Mouse (Mus musculus) kidney, embryonic 15.5 days (tissue): ENCODE results near the gene Sulf2. TPM values are rescaled to one million over a fixed set of nuclear protein-coding genes. Genes with fewer than 3 reads are reported as not detected.

Experiments
- ATAC-seq: fragments of 200-750 bp; cut with Nextera tagmentation; replicated peaks from 2 replicates; pipeline ENCODE4 v1.8.0; 2017; ENCODE audit warnings: moderate TSS enrichment; ENCODE audit not compliant: low FRiP score
- H3K27ac ChIP-seq: fragments of 300-500 bp; sonication (generic); 2 replicates; pipeline ENCODE4 v1.5.1; 2015; ENCODE audit warnings: mild to moderate bottlenecking, inconsistent platforms
- H3K27me3 ChIP-seq: fragments of 300-500 bp; sonication (generic); 2 replicates; pipeline ENCODE4 v1.6.1; 2015; ENCODE audit warnings: inconsistent platforms
- H3K36me3 ChIP-seq: fragments of 300-500 bp; sonication (generic); 2 replicates; pipeline ENCODE4 v1.6.1; 2015; ENCODE audit warnings: inconsistent platforms
- H3K4me1 ChIP-seq: fragments of 300-500 bp; sonication (generic); 2 replicates; pipeline ENCODE4 v1.6.1; 2015; ENCODE audit warnings: inconsistent platforms
- H3K4me2 ChIP-seq: fragments of 300-500 bp; sonication (generic); 2 replicates; pipeline ENCODE4 v1.6.1; 2015; ENCODE audit warnings: moderate library complexity, mild to moderate bottlenecking, inconsistent platforms
- H3K4me3 ChIP-seq: fragments of 300-500 bp; sonication (generic); replicated peaks from 2 replicates; pipeline ENCODE4 v1.5.1; 2015; ENCODE audit warnings: mild to moderate bottlenecking, inconsistent platforms
- H3K9ac ChIP-seq: fragments of 300-500 bp; sonication (generic); 2 replicates; pipeline ENCODE4 v1.6.1; 2015; ENCODE audit warnings: mild to moderate bottlenecking, inconsistent platforms
- H3K9me3 ChIP-seq: fragments of 300-500 bp; sonication (generic); replicated peaks from 2 replicates; pipeline ENCODE4 v1.6.1; 2016; ENCODE audit warnings: inconsistent platforms
- WGBS: fragments of 180-500 bp; shearing (Covaris S2); methylation state at CpG from one replicate; pipeline ENCODE4 v1.1.7; 2015; ENCODE audit warnings: mixed read lengths; 5-methylcytosine and 5-hydroxymethylcytosine counted together
- polyA plus RNA-seq: library from polyadenylated mRNA; unstranded; fragments of >200 nt; fragmentation: Nextera tagmentation; extraction: Ambion mirVana; gene quantifications from 2 replicates; pipeline ENCODE4 v1.2.1, GENCODE M21; 2015

Sulf2 gene
- polyA plus RNA-seq, 1 experiment from 2014 or later, result 65.3 TPM

DNA sequence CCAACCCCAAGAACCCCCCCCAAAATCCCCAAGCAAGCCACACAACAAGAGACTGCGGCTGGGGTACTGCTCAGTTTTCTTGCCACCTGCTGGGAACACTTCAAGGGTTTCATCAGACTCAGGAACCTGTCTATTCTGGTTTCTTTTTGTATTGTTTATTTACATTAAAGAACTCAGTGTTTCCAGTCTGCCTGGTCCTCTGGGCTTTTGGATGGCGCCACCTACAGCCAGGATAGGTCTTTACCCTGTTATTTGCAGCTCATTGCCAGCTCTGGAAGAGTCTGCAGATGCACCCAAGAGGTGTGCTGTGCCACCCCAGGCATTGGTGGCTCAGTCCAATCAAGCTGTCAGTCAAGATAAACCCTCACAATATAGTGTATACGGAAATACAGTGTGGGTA, 119.7 kb downstream of the Sulf2 start:
- Histone ChIP-seq H3K9me3 (no peaks in the 10 kb centered on the region), H3K9ac (no peak overlapping the region), H3K36me3 (peaks cover 18% of the 10 kb centered on the region; the same call in 1 of the 2 replicates), H3K27ac (peak overlapping the region; percentile 66; the same call in 1 of the 2 replicates), H3K27me3 (no peaks in the 10 kb centered on the region), H3K4me1 (peaks cover 41% of the 10 kb centered on the region), H3K4me3 (no peak overlapping the region), H3K4me2 (no peak overlapping the region)
- ATAC-seq, result no peak
- 61% methylated on average over 3 of the region's 3 CpGs for WGBS

DNA sequence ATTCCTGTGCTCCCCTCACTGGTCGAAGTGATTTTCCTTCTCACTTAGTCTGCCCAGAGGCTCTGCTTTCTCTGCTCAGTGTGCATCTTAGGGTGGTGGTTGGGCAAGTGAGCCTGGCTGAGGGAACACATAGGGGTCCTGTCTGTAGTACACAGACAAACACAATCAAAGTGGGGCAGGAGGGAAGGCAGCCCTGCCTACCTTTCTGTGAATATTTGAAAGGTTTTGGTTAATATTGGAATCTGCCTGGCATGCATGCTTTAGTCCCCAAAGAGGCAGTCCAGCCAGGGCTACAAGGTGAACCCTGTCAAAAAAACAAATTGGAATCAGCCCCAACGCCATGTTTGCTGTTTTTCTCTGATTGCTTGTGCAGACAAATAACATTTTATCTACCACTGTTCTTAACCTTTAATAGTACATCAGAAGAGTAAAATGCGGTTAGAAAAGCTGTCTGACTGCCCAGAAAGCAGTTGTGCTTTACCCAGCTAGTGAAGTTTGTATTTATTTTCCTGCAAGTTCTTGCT, 120.4 kb downstream of the Sulf2 start:
- H3K27me3 ChIP-seq, result no peaks in the 10 kb centered on the region
- peaks cover 48% of the 10 kb centered on the region for H3K4me1 ChIP-seq
- H3K27ac ChIP-seq, result peak overlapping the region; percentile 66
- peaks cover 18% of the 10 kb centered on the region; the same call in 1 of the 2 replicates for H3K36me3 ChIP-seq
- H3K4me2 ChIP-seq, result no peak overlapping the region
- H3K9ac ChIP-seq, result 0 out of 2 replicates have a peak overlapping the region, but pooled peaks have one; percentile 10
- 48% methylated on average over 3 of the region's 3 CpGs for WGBS
- no peak for ATAC-seq
- H3K9me3 ChIP-seq, result no peaks in the 10 kb centered on the region
- no peak overlapping the region for H3K4me3 ChIP-seq

DNA sequence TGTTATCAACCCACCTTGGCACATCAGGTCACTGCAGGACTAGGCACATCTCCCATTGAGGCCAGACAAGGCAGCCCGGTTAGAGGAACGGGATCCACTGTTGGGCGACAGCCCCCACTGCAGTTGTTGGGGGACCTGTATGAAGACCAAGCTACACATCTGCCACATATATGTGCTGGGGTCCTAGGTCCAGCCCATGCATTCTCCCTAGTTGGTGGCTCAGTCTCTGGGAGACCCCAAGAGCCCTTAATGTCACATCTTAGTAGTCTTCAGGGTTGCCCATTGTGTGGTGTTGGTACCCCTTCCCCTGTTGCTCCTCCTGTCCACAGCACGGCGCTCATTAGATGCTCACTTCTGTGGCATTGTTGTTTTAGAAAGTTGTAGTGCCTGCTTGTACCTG, 122.8 kb downstream of the Sulf2 start:
- H3K9me3 ChIP-seq, result no peaks in the 10 kb centered on the region
- H3K4me1 ChIP-seq, result peaks cover 63% of the 10 kb centered on the region
- H3K4me2 ChIP-seq, result no peak overlapping the region
- no peak overlapping the region for H3K9ac ChIP-seq
- WGBS, result 84% methylated on average over 5 of the region's 5 CpGs
- peaks cover 18% of the 10 kb centered on the region; the same call in 1 of the 2 replicates for H3K36me3 ChIP-seq
- 0 out of 2 replicates have a peak overlapping the region, but pooled peaks have one; percentile 32 for H3K27ac ChIP-seq
- ATAC-seq, result no peak
- no peaks in the 10 kb centered on the region for H3K27me3 ChIP-seq
- H3K4me3 ChIP-seq, result no peak overlapping the region

DNA sequence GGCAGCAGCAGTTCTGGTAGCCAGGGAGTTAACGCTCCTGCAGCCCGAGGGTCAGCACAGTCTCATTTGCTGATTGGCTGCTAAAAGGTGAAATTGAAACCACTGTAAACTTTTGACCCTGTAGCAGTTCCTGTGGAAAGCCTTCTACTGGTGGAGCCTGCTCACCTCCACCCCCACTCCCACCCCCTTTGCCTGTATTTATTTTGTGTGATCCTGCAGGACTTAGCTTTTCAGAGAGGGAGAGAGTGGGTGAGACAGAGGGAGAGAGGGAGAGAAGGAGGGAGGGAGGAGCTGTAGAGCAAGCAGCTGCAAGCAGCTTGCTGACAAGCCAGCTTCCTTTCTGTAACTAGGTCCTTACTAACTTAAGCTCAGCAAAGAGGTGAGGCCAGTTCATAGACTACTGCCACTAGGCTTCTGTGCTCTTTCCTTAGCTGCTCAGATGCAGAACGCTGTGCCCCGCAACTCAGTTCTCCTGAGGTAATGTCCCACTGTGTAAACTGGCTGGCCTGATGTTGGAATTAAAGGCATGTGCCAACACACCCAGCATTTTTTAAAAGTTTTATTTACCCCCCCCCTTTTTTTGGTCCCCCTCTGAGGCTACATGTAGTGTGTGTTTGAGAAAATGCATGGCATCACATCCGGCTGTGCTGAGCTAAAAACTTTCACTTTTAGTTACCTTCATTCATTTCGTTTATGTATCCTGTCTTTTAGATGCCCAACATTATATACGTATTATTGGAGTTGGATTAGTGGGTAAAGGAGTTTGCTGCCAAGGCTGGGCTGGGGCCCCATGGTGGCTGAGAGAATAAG, 124.1 kb downstream of the Sulf2 start:
- peak overlapping the region; percentile 56 for H3K4me2 ChIP-seq
- peaks cover 69% of the 10 kb centered on the region for H3K4me1 ChIP-seq
- H3K36me3 ChIP-seq, result 0 out of 2 replicates have a peak, but pooled peaks cover 8% of the 10 kb centered on the region
- H3K9me3 ChIP-seq, result no peaks in the 10 kb centered on the region
- H3K9ac ChIP-seq, result peak overlapping the region; percentile 37; the same call in 1 of the 2 replicates
- peak overlapping the region; percentile 12 for H3K4me3 ChIP-seq
- peak overlapping the region; percentile 97 for H3K27ac ChIP-seq
- 14% methylated on average over 7 of the region's 7 CpGs for WGBS
- ATAC-seq, result peak; percentile 96
- H3K27me3 ChIP-seq, result no peaks in the 10 kb centered on the region

DNA sequence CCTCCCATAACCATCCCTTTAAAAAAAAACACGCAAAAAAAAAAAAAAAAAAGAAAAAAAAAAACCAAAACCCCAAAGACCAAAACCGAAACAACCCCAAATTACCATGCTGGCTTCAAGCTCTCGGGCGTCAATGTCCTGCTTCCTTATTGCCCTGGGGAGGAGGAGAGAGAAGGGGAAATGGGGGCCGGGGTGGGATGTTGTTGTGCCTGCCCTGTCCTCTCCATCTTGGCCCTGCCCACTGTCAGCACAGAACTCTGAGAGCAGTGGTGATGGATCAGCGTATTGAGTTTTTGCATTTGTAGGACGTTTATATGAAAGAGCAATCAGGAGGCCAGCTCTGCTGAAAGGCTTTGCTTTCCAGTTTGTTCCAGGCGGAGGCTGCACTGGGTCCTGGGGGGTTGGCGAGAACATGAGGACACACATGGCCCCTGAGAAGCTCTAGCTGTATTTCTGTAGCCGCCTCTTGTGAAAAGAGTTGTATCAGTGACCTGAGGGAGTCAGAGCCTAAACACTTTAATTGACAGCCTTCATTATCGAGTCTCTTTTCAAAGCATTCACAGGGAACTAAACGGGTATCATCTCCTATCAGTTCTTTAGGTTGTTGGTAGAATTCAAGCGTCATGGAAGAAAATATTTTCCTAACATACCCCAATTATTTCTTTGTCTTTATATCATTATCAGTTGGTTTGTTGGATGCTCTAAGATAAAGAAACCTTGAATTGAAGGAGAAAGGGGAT, 125.0 kb downstream of the Sulf2 start:
- Histone ChIP-seq H3K9me3 (no peaks in the 10 kb centered on the region), H3K9ac (peak overlapping the region; percentile 29), H3K36me3 (no peaks in the 10 kb centered on the region), H3K4me2 (peak overlapping the region; percentile 56), H3K27ac (peak overlapping the region; percentile 97), H3K27me3 (no peaks in the 10 kb centered on the region), H3K4me1 (peaks cover 71% of the 10 kb centered on the region), H3K4me3 (peak overlapping the region; percentile 12)
- ATAC-seq, result no peak
- 3% methylated on average over 13 of the region's 13 CpGs for WGBS

DNA sequence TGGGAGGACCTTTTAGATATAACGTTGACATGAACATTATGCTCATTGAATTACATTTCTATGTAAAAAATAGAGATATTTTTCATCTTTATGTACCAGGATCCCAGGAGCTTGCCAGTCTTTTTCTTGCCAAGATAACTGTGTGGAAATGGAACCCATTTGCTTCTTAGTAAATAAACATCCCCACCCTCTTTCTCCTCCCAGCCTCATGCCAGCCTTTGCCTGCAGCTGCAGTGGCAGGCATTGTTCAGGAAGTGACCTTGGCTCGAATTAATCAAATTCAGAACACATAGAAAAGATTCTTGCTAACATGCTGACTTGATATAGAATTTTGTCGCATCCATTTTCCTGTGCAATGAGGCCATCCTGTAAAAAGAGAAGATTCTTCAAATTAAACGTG, 126.2 kb downstream of the Sulf2 start:
- Histone ChIP-seq H3K9ac (no peak overlapping the region), H3K4me3 (no peak overlapping the region), H3K27me3 (no peaks in the 10 kb centered on the region), H3K9me3 (no peaks in the 10 kb centered on the region), H3K36me3 (no peaks in the 10 kb centered on the region), H3K4me2 (no peak overlapping the region), H3K4me1 (peaks cover 73% of the 10 kb centered on the region), H3K27ac (peak overlapping the region; percentile 82)
- WGBS, result 42% methylated on average over 4 of the region's 4 CpGs
- no peak for ATAC-seq

DNA sequence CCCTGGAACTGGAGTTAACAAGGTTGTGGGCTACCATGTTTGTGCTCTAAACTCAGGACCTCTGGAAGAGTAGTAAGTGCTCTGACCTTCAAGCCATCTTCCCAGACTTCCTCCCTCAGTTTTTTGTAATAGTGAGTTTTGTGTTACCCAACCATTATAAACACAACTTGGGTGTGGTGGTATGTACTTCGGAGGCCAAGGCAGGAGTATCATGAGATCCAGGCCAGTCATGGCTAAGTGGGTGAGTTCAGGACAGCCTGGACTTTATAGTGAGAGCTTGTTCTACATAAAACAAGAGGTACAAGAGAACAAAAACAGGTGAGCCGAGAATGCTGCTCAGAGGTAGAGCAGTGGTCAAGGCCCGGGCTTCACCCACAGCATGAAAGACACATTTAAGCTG, 127.6 kb downstream of the Sulf2 start:
- no peak overlapping the region for H3K27ac ChIP-seq
- peaks cover 74% of the 10 kb centered on the region for H3K4me1 ChIP-seq
- H3K27me3 ChIP-seq, result no peaks in the 10 kb centered on the region
- no peak for ATAC-seq
- no peaks in the 10 kb centered on the region for H3K36me3 ChIP-seq
- no peak overlapping the region for H3K9ac ChIP-seq
- H3K9me3 ChIP-seq, result no peaks in the 10 kb centered on the region
- no peak overlapping the region for H3K4me2 ChIP-seq
- no peak overlapping the region for H3K4me3 ChIP-seq
- WGBS, result 94% methylated on average over 3 of the region's 3 CpGs

DNA sequence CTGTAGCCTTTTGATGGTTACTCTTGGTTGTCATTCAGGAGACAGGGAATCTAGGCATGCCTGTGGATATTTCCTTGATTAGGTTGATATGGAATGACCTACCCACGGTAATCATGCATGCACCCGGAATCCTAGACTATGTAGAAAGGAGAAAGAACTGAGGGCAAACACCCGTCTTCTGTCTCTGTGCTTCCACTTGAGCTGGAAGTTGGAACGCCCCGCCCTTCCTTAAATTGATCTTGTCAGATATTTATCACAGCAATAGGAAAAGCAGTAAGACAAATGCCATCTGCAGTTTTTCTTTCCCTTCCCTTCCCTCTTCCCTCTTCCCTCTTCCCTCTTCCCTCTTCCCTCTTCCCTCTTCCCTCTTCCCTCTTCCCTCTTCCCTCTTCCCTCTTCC, 129.5 kb downstream of the Sulf2 start:
- WGBS, result 63% methylated on average over 5 of the region's 5 CpGs

DNA sequence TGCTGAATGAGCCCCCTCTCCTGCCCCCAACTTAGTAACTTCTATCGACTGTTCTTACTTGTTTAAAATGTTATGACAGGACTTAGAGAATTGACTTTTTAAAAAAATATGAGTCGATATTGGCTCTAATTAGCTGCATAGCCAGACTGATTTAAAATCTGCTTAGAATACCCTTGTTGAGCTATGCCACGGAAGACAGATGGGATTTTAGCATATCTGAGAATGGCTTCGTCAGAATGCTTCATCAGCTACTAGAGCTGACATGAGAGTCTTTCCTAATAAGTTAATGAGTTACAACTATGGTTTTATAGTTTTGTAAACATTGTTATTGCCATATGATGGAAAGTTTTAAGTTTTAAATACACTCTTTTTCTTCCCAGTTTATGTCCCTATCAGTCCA, 130.8 kb downstream of the Sulf2 start:
- Histone ChIP-seq H3K9me3 (no peaks in the 10 kb centered on the region), H3K4me1 (peaks cover 71% of the 10 kb centered on the region), H3K27ac (peak overlapping the region; percentile 59), H3K4me2 (no peak overlapping the region), H3K9ac (no peak overlapping the region), H3K36me3 (no peaks in the 10 kb centered on the region), H3K27me3 (no peaks in the 10 kb centered on the region), H3K4me3 (no peak overlapping the region)
- 75% methylated on average over 4 of the region's 4 CpGs for WGBS
- ATAC-seq, result no peak

More for the DNA sequence above, 129.5 kb downstream of the Sulf2 start:
- Histone ChIP-seq H3K27me3 (no peaks in the 10 kb centered on the region), H3K4me2 (no peak overlapping the region), H3K9me3 (no peaks in the 10 kb centered on the region), H3K27ac (0 out of 2 replicates have a peak overlapping the region, but pooled peaks have one; percentile 27), H3K9ac (no peak overlapping the region), H3K36me3 (no peaks in the 10 kb centered on the region), H3K4me1 (peaks cover 76% of the 10 kb centered on the region), H3K4me3 (no peak overlapping the region)
- no peak for ATAC-seq

DNA sequence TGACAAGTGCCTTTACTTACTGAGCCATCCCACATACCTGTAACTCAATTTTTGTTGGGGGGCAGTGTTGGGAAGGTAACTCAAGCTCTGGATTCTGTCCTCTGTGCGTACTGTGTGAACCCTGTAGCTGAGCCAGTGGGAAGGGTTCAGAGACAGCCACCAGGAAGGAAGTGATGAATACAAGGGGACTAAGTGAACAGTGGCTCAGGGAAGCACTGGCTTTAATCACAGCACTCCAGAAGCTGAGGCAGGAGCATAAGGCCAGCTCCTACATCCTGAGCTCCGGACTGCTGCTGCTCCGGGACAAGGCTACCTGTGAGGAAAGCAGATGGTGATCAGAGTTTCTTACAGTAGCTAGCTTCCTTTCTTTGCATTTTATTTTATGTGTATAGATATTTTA, 131.4 kb downstream of the Sulf2 start:
- H3K27ac ChIP-seq, result peak overlapping the region; percentile 59
- H3K4me1 ChIP-seq, result peaks cover 71% of the 10 kb centered on the region
- H3K27me3 ChIP-seq, result no peaks in the 10 kb centered on the region
- WGBS, result 80% methylated on average over 3 of the region's 3 CpGs
- no peak overlapping the region for H3K9ac ChIP-seq
- ATAC-seq, result no peak
- H3K4me2 ChIP-seq, result no peak overlapping the region
- H3K4me3 ChIP-seq, result no peak overlapping the region
- no peaks in the 10 kb centered on the region for H3K36me3 ChIP-seq
- H3K9me3 ChIP-seq, result no peaks in the 10 kb centered on the region
